Mouse (Mus musculus): ENCODE measurements at regions not wholly inside any gene's neighbourhood (a gene's known extent, or its start where the extent isn't known, plus 50 kb on each side); places are given as distances from the start of the nearest gene placed in this dataset.

GRCm38 (mm10) chr7:111969198-111969887, 54.0 kb upstream of the Usp47 start:
- H3K36me3 ChIP-seq (ENCODE audit: insufficient read depth, low read length), result no peaks in the 10 kb centered on the region
- H3K4me3 ChIP-seq (ENCODE audit: low read length), result no peak overlapping the region
- H3K4me2 ChIP-seq (replicated peaks; ENCODE audit: low read depth, low read length), result no peak overlapping the region
- no peak for ATAC-seq (ENCODE audit: low FRiP score, low TSS enrichment)
- H3K27me3 ChIP-seq (ENCODE audit: insufficient read depth, low read length), result no peaks in the 10 kb centered on the region
- H3K27ac ChIP-seq (ENCODE audit: low read length), result no peak overlapping the region
- WGBS, result 52% methylated on average over 4 of the region's 4 CpGs
- H3K4me1 ChIP-seq (ENCODE audit: insufficient read depth, low read length), result no peaks in the 10 kb centered on the region
- H3K9me3 ChIP-seq (ENCODE audit: low read length), result no peaks in the 10 kb centered on the region
- no peak overlapping the region for H3K9ac ChIP-seq (replicated peaks; ENCODE audit: low read length)

DNA sequence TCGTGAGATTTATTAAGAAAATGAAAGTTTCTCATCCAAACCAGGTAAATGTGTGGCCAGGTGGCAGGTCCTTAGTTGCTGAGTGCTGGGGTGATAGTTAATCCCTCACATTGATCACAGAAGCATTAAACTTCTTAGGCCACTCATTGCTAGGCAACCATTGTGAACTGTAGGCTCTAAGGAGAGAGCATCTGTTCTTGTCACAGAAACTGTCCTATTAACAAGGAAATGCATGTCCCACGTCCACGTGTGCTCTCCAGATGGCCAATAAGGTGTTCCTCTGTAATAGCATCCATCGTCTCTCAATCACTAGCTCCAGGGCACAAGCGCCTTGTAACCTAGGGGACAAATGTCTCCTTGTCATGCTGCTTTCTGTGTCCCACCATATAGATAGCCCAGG, 55.0 kb upstream of the Usp47 start:
- Histone ChIP-seq H3K9me3 (ENCODE audit: low read length) (no peaks in the 10 kb centered on the region), H3K27me3 (ENCODE audit: insufficient read depth, low read length) (no peaks in the 10 kb centered on the region), H3K4me2 (replicated peaks; ENCODE audit: low read depth, low read length) (no peak overlapping the region), H3K4me1 (ENCODE audit: insufficient read depth, low read length) (no peaks in the 10 kb centered on the region), H3K27ac (ENCODE audit: low read length) (no peak overlapping the region), H3K36me3 (ENCODE audit: insufficient read depth, low read length) (no peaks in the 10 kb centered on the region), H3K9ac (replicated peaks; ENCODE audit: low read length) (no peak overlapping the region), H3K4me3 (ENCODE audit: low read length) (no peak overlapping the region)
- no peak for ATAC-seq (ENCODE audit: low FRiP score, low TSS enrichment)
- 66% methylated on average over 5 of the region's 5 CpGs for WGBS

DNA sequence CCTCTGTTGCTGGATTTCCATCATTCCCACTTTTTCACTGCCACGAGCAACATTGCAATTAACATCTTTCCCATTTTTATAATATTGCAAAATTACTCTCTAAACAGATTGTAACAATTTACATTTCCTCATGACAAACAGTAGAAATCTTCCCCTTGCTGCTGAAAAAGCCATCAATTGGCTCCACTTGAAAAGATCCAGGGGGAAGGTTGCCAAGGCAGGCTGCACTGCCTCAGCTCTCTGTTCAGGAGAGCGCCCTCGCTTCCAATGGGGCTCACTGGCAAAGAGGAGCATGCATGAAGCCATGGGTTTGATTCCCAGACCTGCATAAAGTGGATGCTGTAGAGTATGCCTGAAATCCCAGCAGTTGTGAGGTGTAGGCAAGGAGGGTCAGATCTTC, 56.6 kb upstream of the Usp47 start:
- Histone ChIP-seq H3K27ac (ENCODE audit: low read length) (no peak overlapping the region), H3K4me1 (ENCODE audit: insufficient read depth, low read length) (no peaks in the 10 kb centered on the region), H3K9ac (replicated peaks; ENCODE audit: low read length) (no peak overlapping the region), H3K36me3 (ENCODE audit: insufficient read depth, low read length) (no peaks in the 10 kb centered on the region), H3K9me3 (ENCODE audit: low read length) (no peaks in the 10 kb centered on the region), H3K4me3 (ENCODE audit: low read length) (no peak overlapping the region), H3K4me2 (replicated peaks; ENCODE audit: low read depth, low read length) (no peak overlapping the region), H3K27me3 (ENCODE audit: insufficient read depth, low read length) (no peaks in the 10 kb centered on the region)
- whole genome bisulfite sequencing, result 84% methylated on average over 3 of the region's 3 CpGs
- no peak for ATAC-seq (ENCODE audit: low FRiP score, low TSS enrichment)

DNA sequence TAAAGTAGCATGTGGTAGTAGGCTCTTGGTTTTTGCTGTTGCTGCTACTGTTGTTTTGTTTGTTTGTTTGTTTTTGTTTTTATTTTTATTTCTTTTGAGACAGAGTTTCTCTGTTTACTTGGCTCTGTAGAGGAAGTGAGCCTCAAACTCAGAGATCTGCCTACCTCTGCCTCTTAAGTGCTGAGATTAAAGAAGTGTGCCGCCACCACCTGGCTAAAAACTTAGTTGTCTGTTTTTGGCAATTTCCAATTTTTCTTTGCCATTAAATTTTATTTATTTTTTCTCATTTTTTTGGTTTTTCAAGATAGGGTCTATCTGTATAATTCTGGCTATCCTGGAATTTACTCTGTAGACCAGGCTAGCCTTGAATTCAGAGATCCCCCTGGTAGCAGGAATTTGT, 59.3 kb upstream of the Usp47 start:
- H3K27me3 ChIP-seq (ENCODE audit: insufficient read depth, low read length), result no peaks in the 10 kb centered on the region
- H3K36me3 ChIP-seq (ENCODE audit: insufficient read depth, low read length), result no peaks in the 10 kb centered on the region
- H3K9ac ChIP-seq (replicated peaks; ENCODE audit: low read length), result no peak overlapping the region
- WGBS, result 76% methylated on average over 1 of the region's 1 CpGs
- ATAC-seq (ENCODE audit: low FRiP score, low TSS enrichment), result no peak
- H3K4me3 ChIP-seq (ENCODE audit: low read length), result no peak overlapping the region
- no peak overlapping the region for H3K27ac ChIP-seq (ENCODE audit: low read length)
- H3K4me1 ChIP-seq (ENCODE audit: insufficient read depth, low read length), result no peaks in the 10 kb centered on the region
- H3K4me2 ChIP-seq (replicated peaks; ENCODE audit: low read depth, low read length), result no peak overlapping the region
- H3K9me3 ChIP-seq (ENCODE audit: low read length), result no peaks in the 10 kb centered on the region

- 95% methylated on average over 3 of the region's 3 CpGs for WGBS
- Histone ChIP-seq H3K4me3 (ENCODE audit: low read length) (no peak overlapping the region), H3K9ac (replicated peaks; ENCODE audit: low read length) (no peak overlapping the region), H3K4me2 (replicated peaks; ENCODE audit: low read depth, low read length) (no peak overlapping the region), H3K9me3 (ENCODE audit: low read length) (no peaks in the 10 kb centered on the region), H3K27me3 (ENCODE audit: insufficient read depth, low read length) (no peaks in the 10 kb centered on the region), H3K4me1 (ENCODE audit: insufficient read depth, low read length) (no peaks in the 10 kb centered on the region), H3K36me3 (ENCODE audit: insufficient read depth, low read length) (no peaks in the 10 kb centered on the region), H3K27ac (ENCODE audit: low read length) (no peak overlapping the region)
- no peak for ATAC-seq (ENCODE audit: low FRiP score, low TSS enrichment)
Observed at GRCm38 (mm10) chr7:111959977-111960376, 63.3 kb upstream of the Usp47 start.

DNA sequence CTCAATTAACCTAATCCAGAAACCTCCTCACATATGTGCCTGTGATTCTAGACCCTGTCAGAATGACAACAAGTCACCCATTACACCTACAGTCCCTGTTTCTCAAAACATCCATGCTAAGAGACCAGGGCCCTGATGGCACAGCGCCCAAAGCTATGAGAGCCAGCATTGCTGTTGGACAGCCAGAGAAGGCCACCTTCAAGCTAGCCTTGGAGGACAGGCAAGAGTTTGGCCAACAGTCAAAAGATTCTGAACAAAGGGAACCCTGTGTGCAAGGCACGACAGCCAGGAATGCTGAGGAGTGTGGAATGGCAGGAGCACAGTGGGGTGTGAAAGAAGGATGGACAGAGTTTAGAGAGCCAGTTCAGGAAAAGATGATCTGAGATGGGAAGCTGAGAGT, 66.6 kb upstream of the Usp47 start:
- Histone ChIP-seq H3K27ac (ENCODE audit: low read length) (no peak overlapping the region), H3K9ac (replicated peaks; ENCODE audit: low read length) (no peak overlapping the region), H3K4me2 (replicated peaks; ENCODE audit: low read depth, low read length) (no peak overlapping the region), H3K9me3 (ENCODE audit: low read length) (no peaks in the 10 kb centered on the region), H3K36me3 (ENCODE audit: insufficient read depth, low read length) (no peaks in the 10 kb centered on the region), H3K27me3 (ENCODE audit: insufficient read depth, low read length) (no peaks in the 10 kb centered on the region), H3K4me3 (ENCODE audit: low read length) (no peak overlapping the region), H3K4me1 (ENCODE audit: insufficient read depth, low read length) (no peaks in the 10 kb centered on the region)
- ATAC-seq (ENCODE audit: low FRiP score, low TSS enrichment), result no peak
- WGBS, result 73% methylated on average over 2 of the region's 2 CpGs

DNA sequence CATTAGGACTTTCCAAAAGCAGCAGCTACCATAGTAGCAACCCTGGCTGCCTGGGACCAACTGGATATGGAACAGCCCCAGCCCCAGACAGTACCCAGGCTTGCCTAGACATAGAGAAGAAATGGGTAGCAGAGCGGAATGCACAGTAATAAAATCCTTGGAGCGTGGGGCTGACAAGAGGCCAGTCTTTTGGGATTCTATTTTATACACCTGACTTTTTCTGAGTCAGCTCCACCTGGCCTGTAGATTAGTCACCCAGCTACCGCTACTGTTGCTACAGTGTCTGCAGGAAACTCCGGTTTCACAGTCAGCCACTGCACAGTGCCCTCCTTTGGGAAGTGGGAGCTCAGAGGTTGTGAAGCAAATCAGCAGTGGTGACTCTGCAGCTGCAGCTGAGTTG, 83.7 kb upstream of the Usp47 start:
- Histone ChIP-seq H3K9ac (replicated peaks; ENCODE audit: low read length) (no peak overlapping the region), H3K4me3 (ENCODE audit: low read length) (no peak overlapping the region), H3K9me3 (ENCODE audit: low read length) (peaks cover 4% of the 10 kb centered on the region; the same call in 1 of the 2 replicates), H3K4me1 (ENCODE audit: insufficient read depth, low read length) (peaks cover 7% of the 10 kb centered on the region; the same call in 1 of the 2 replicates), H3K4me2 (replicated peaks; ENCODE audit: low read depth, low read length) (no peak overlapping the region), H3K36me3 (ENCODE audit: insufficient read depth, low read length) (no peaks in the 10 kb centered on the region), H3K27me3 (ENCODE audit: insufficient read depth, low read length) (no peaks in the 10 kb centered on the region), H3K27ac (ENCODE audit: low read length) (peak overlapping the region; percentile 32; the same call in 1 of the 2 replicates)
- WGBS, result 44% methylated on average over 4 of the region's 4 CpGs
- peak; percentile 86 for ATAC-seq (ENCODE audit: low FRiP score, low TSS enrichment)

- Histone ChIP-seq H3K27ac (ENCODE audit: low read length) (no peak overlapping the region), H3K36me3 (ENCODE audit: insufficient read depth, low read length) (no peaks in the 10 kb centered on the region), H3K4me1 (ENCODE audit: insufficient read depth, low read length) (peaks cover 7% of the 10 kb centered on the region; the same call in 1 of the 2 replicates), H3K4me2 (replicated peaks; ENCODE audit: low read depth, low read length) (no peak overlapping the region), H3K9ac (replicated peaks; ENCODE audit: low read length) (no peak overlapping the region), H3K4me3 (ENCODE audit: low read length) (no peak overlapping the region), H3K9me3 (ENCODE audit: low read length) (peaks cover 4% of the 10 kb centered on the region; the same call in 1 of the 2 replicates), H3K27me3 (ENCODE audit: insufficient read depth, low read length) (no peaks in the 10 kb centered on the region)
- WGBS, result 77% methylated on average over 3 of the region's 3 CpGs
- no peak for ATAC-seq (ENCODE audit: low FRiP score, low TSS enrichment)
Observed at GRCm38 (mm10) chr7:111937547-111937946, 85.8 kb upstream of the Usp47 start.

- no peak for ATAC-seq (ENCODE audit: low FRiP score, low TSS enrichment)
- H3K4me2 ChIP-seq (replicated peaks; ENCODE audit: low read depth, low read length), result no peak overlapping the region
Observed at GRCm38 (mm10) chr7:111937102-111937501, 86.2 kb upstream of the Usp47 start.

DNA sequence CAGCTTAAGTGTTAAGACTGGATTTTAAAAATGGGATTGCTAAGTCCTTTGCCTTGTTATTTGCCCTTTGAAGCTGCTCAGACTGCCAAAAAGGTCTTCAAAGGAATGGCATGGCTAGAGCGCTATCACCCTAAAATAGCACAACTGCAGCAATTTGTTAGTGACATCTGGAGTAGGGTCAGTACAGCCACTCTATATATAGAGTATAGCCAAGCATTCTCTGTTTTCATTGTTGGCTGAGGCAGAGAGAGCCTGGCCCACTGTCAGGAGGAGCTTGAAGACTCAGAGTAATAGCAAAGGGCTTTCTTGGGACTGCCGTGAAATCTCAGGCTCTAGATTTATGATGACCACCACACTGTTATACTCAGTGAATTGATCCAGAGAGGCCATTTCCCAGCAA, 90.6 kb upstream of the Usp47 start:
- Histone ChIP-seq H3K9ac (replicated peaks; ENCODE audit: low read length) (no peak overlapping the region), H3K27ac (ENCODE audit: low read length) (no peak overlapping the region), H3K4me1 (ENCODE audit: insufficient read depth, low read length) (no peaks in the 10 kb centered on the region), H3K9me3 (ENCODE audit: low read length) (peaks cover 4% of the 10 kb centered on the region; the same call in 1 of the 2 replicates), H3K4me2 (replicated peaks; ENCODE audit: low read depth, low read length) (no peak overlapping the region), H3K36me3 (ENCODE audit: insufficient read depth, low read length) (no peaks in the 10 kb centered on the region), H3K27me3 (ENCODE audit: insufficient read depth, low read length) (no peaks in the 10 kb centered on the region), H3K4me3 (ENCODE audit: low read length) (no peak overlapping the region)
- no peak for ATAC-seq (ENCODE audit: low FRiP score, low TSS enrichment)
- WGBS, result 58% methylated on average over 2 of the region's 2 CpGs

More at GRCm38 (mm10) chr7:111937102-111937501, 86.2 kb upstream of the Usp47 start:
- WGBS, result 63% methylated on average over 2 of the region's 2 CpGs
- Histone ChIP-seq H3K27me3 (ENCODE audit: insufficient read depth, low read length) (no peaks in the 10 kb centered on the region), H3K9me3 (ENCODE audit: low read length) (peaks cover 4% of the 10 kb centered on the region; the same call in 1 of the 2 replicates), H3K4me1 (ENCODE audit: insufficient read depth, low read length) (peaks cover 7% of the 10 kb centered on the region; the same call in 1 of the 2 replicates), H3K4me3 (ENCODE audit: low read length) (no peak overlapping the region), H3K36me3 (ENCODE audit: insufficient read depth, low read length) (no peaks in the 10 kb centered on the region), H3K27ac (ENCODE audit: low read length) (no peak overlapping the region), H3K9ac (replicated peaks; ENCODE audit: low read length) (no peak overlapping the region)

All from kidney, embryonic 16.5 days (tissue).